Mouse (Mus musculus): ENCODE results near the gene Rtkn.

DNA sequence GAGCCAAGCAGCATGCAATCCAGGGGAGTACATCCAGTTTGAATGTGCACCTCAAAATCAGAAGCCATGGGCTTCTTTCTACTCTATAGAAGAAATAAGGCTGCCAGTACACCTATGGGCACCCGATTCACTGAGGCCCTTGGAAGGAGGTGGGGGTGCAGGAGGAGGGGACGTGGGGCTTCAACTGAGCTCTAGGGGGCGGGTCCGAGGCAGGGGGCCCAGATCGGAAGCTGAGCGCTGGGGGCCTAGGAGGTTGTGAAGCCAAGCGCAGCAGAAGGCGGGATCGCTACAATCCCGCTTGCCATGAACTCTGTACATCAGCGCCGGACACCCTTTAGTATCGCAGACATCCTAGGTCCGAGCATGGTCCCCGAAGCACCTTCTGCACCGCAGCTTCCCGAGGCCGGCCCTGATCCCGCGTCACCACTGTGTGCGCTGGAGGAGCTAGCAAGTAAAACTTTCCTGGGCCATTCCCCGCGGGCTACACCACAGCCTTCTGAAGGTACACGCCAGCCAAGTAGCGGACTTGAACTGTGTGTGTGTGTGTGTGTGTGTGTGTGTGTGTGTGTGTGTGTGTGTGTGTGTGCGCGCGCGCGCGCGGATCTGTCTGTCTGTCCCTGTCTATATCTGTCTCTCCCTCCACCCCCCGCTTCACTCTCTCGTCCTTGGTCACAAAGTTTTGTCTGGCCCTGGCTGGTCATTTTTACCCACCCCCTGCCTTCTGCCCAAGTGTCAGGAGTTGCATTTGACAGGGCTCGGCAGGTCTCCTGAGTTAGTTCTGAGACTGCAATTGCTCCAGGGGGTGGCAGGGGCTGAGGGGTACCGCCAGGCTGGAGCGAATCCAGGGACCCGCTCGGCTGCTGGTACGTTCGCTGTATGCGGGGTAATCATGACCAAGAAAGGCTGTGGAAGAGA is 48.9 kb upstream of the Rtkn start, which contains the start of gene Lbx2:
- no peak for TF ChIP-seq POLR2AphosphoS2 (IDR thresholded peaks at IDR 0.05; ENCODE audit: low read length)
- TF ChIP-seq POLR2A (IDR thresholded peaks at IDR 0.05; ENCODE audit: control insufficient read depth in 1 of 2, insufficient read depth in 1 of 2, low read depth in 1 of 2, low read length in 2 of 2, poor library complexity in 1 of 2) = no peak
- TF ChIP-seq GABPA (IDR thresholded peaks at IDR 0.05; ENCODE audit: low read depth, low read length) = no peak
- TF ChIP-seq ELF1 (IDR thresholded peaks at IDR 0.05; ENCODE audit: low read depth, low read length) = no peak
- TF ChIP-seq TAL1 (IDR thresholded peaks at IDR 0.05; ENCODE audit: low read length) = no peak
- no peak for TF ChIP-seq CTCF (IDR thresholded peaks at IDR 0.05 in 2 of 3, conservative IDR thresholded peaks at IDR 0.05 in 1 of 3; ENCODE audit: control insufficient read depth in 1 of 3, insufficient read depth in 1 of 3, low read depth in 2 of 3, low read length in 3 of 3, poor library complexity in 1 of 3, severe bottlenecking in 1 of 3)
- no peak for TF ChIP-seq KAT2A (conservative IDR thresholded peaks at IDR 0.05; ENCODE audit: low read depth, low read length)
- no peak for TF ChIP-seq SIN3A (IDR thresholded peaks at IDR 0.05; ENCODE audit: low read length)
- TF ChIP-seq ZNF384 (IDR thresholded peaks at IDR 0.05; ENCODE audit: low read depth, low read length) = no peak
- TF ChIP-seq ZC3H11A (IDR thresholded peaks at IDR 0.05; ENCODE audit: low read depth, low read length) = no peak
- no peak for TF ChIP-seq RAD21 (IDR thresholded peaks at IDR 0.05; ENCODE audit: low read depth, low read length)
- no peak for TF ChIP-seq EP300 (IDR thresholded peaks at IDR 0.05; ENCODE audit: low read depth in 1 of 2, low read length in 2 of 2)
- TF ChIP-seq SMC3 (IDR thresholded peaks at IDR 0.05; ENCODE audit: low read depth, low read length) = no peak
- TF ChIP-seq MYC (IDR thresholded peaks at IDR 0.05; ENCODE audit: low read depth, low read length) = no peak

Data from MEL (cell line).